Mouse (Mus musculus) embryonic facial prominence, embryonic 10.5 days (tissue): ENCODE results near the gene Dcp1b. TPM values are rescaled to one million over a fixed set of nuclear protein-coding genes. Genes with fewer than 3 reads are reported as not detected.
A peak's percentile ranks its signal among the peaks of the same experiment; 100 is the strongest.

Source experiments
- DNase-seq: peaks from one replicate; pipeline ENCODE4 v3.0.0-alpha.2; 2017; ENCODE audit warnings: low spot score
- H3K27ac ChIP-seq: fragments of 300-500 bp; sonication (generic); replicated peaks from 2 replicates; pipeline ENCODE4 v1.5.1; 2016; ENCODE audit warnings: mild to moderate bottlenecking
- H3K27me3 ChIP-seq: fragments of 300-500 bp; sonication (generic); replicated peaks from 2 replicates; pipeline ENCODE4 v1.6.1; 2016; ENCODE audit warnings: low read depth, mild to moderate bottlenecking; ENCODE audit not compliant: poor library complexity, severe bottlenecking
- H3K36me3 ChIP-seq: fragments of 300-500 bp; sonication (generic); replicated peaks from 2 replicates; pipeline ENCODE4 v1.6.1; 2016; ENCODE audit warnings: mild to moderate bottlenecking, moderate library complexity
- H3K4me1 ChIP-seq: fragments of 300-500 bp; sonication (generic); 2 replicates; pipeline ENCODE4 v1.6.1; 2016
- H3K4me3 ChIP-seq: fragments of 300-500 bp; sonication (generic); 2 replicates; pipeline ENCODE4 v1.5.1; 2016; ENCODE audit warnings: mild to moderate bottlenecking, moderate library complexity
- H3K9me3 ChIP-seq: fragments of 300-500 bp; sonication (generic); 2 replicates; pipeline ENCODE4 v1.6.1; 2016; ENCODE audit warnings: mild to moderate bottlenecking
- WGBS: fragments of 180-500 bp; shearing (Covaris S2); methylation state at CpG from one replicate; pipeline ENCODE4 v1.1.7; 2016; 5-methylcytosine and 5-hydroxymethylcytosine counted together
- polyA plus RNA-seq: library from polyadenylated mRNA; unstranded; fragments of >200 nt; fragmentation: Nextera tagmentation; extraction: Ambion mirVana; gene quantifications from 2 replicates; pipeline ENCODE4 v1.2.1, GENCODE M21; 2016

Gene Dcp1b
- polyA plus RNA-seq, 1 experiment from 2014 or later = 8.4 TPM

GRCm38 (mm10) chr6:119220297-119220696 is 45.2 kb downstream of the Dcp1b start:
- WGBS = 56% methylated on average over 10 of the region's 10 CpGs
- Histone ChIP-seq H3K36me3 (peaks cover 31% of the 10 kb centered on the region), H3K9me3 (no peaks in the 10 kb centered on the region), H3K27ac (no peak overlapping the region), H3K4me3 (no peak overlapping the region), H3K4me1 (no peaks in the 10 kb centered on the region), H3K27me3 (no peaks in the 10 kb centered on the region)
- DNase-seq = peak; percentile 57

GRCm38 (mm10) chr6:119224451-119225195 is 49.6 kb downstream of the Dcp1b start:
- no peak for DNase-seq
- Histone ChIP-seq H3K27me3 (no peaks in the 10 kb centered on the region), H3K4me1 (no peaks in the 10 kb centered on the region), H3K4me3 (no peak overlapping the region), H3K36me3 (peaks cover 11% of the 10 kb centered on the region; the same call in 1 of the 2 replicates), H3K27ac (no peak overlapping the region), H3K9me3 (no peaks in the 10 kb centered on the region)
- 84% methylated on average over 13 of the region's 13 CpGs for WGBS

GRCm38 (mm10) chr6:119225226-119225625 is 50.2 kb downstream of the Dcp1b start:
- H3K4me1 ChIP-seq = no peaks in the 10 kb centered on the region
- 87% methylated on average over 12 of the region's 12 CpGs for WGBS
- no peak for DNase-seq
- H3K27ac ChIP-seq = no peak overlapping the region
- no peaks in the 10 kb centered on the region for H3K9me3 ChIP-seq
- no peaks in the 10 kb centered on the region for H3K27me3 ChIP-seq
- H3K4me3 ChIP-seq = no peak overlapping the region
- H3K36me3 ChIP-seq = peaks cover 10% of the 10 kb centered on the region; the same call in 1 of the 2 replicates

- Histone ChIP-seq H3K9me3 (no peaks in the 10 kb centered on the region), H3K27me3 (no peaks in the 10 kb centered on the region), H3K4me1 (no peaks in the 10 kb centered on the region), H3K27ac (no peak overlapping the region), H3K4me3 (no peak overlapping the region), H3K36me3 (peaks cover 10% of the 10 kb centered on the region; the same call in 1 of the 2 replicates)
- WGBS = 93% methylated on average over 6 of the region's 6 CpGs
- DNase-seq = no peak
These were observed 50.7 kb downstream of the Dcp1b start for GRCm38 (mm10) chr6:119225731-119226130.

GRCm38 (mm10) chr6:119227001-119227400 is 51.9 kb downstream of the Dcp1b start:
- H3K4me3 ChIP-seq = no peak overlapping the region
- H3K36me3 ChIP-seq = peaks cover 1% of the 10 kb centered on the region; the same call in 1 of the 2 replicates
- no peaks in the 10 kb centered on the region for H3K27me3 ChIP-seq
- no peak for DNase-seq
- no peak overlapping the region for H3K27ac ChIP-seq
- 92% methylated on average over 8 of the region's 8 CpGs for WGBS
- no peaks in the 10 kb centered on the region for H3K4me1 ChIP-seq
- H3K9me3 ChIP-seq = no peaks in the 10 kb centered on the region

- no peak overlapping the region for H3K4me3 ChIP-seq
- no peaks in the 10 kb centered on the region for H3K9me3 ChIP-seq
- H3K27ac ChIP-seq = no peak overlapping the region
- no peaks in the 10 kb centered on the region for H3K4me1 ChIP-seq
- no peak for DNase-seq
- no peaks in the 10 kb centered on the region for H3K27me3 ChIP-seq
- no peaks in the 10 kb centered on the region for H3K36me3 ChIP-seq
- WGBS = 78% methylated on average over 11 of the region's 11 CpGs
These were observed 54.0 kb downstream of the Dcp1b start for GRCm38 (mm10) chr6:119228861-119229603.

GRCm38 (mm10) chr6:119233066-119233465 is 58.0 kb downstream of the Dcp1b start:
- H3K27ac ChIP-seq = no peak overlapping the region
- H3K4me3 ChIP-seq = no peak overlapping the region
- H3K27me3 ChIP-seq = no peaks in the 10 kb centered on the region
- no peaks in the 10 kb centered on the region for H3K36me3 ChIP-seq
- DNase-seq = peak; percentile 63
- H3K9me3 ChIP-seq = no peaks in the 10 kb centered on the region
- 42% methylated on average over 3 of the region's 3 CpGs for WGBS
- peaks cover 6% of the 10 kb centered on the region for H3K4me1 ChIP-seq

GRCm38 (mm10) chr6:119235441-119235840 is 60.4 kb downstream of the Dcp1b start:
- H3K36me3 ChIP-seq = no peaks in the 10 kb centered on the region
- no peaks in the 10 kb centered on the region for H3K9me3 ChIP-seq
- H3K4me1 ChIP-seq = peaks cover 15% of the 10 kb centered on the region
- DNase-seq = no peak
- no peak overlapping the region for H3K4me3 ChIP-seq
- H3K27ac ChIP-seq = no peak overlapping the region
- 82% methylated on average over 5 of the region's 5 CpGs for WGBS
- no peaks in the 10 kb centered on the region for H3K27me3 ChIP-seq

- H3K9me3 ChIP-seq = no peaks in the 10 kb centered on the region
- 64% methylated on average over 1 of the region's 1 CpGs for WGBS
- DNase-seq = no peak
- H3K4me1 ChIP-seq = peaks cover 21% of the 10 kb centered on the region
- no peaks in the 10 kb centered on the region for H3K36me3 ChIP-seq
- no peaks in the 10 kb centered on the region for H3K27me3 ChIP-seq
- H3K27ac ChIP-seq = no peak within 1 kb of the TSS
- H3K4me3 ChIP-seq = no peak within 1 kb of the TSS
These were observed 61.2 kb downstream of the Dcp1b start, which contains the start of gene Cacna2d4 for GRCm38 (mm10) chr6:119236241-119236640. TSS of gene Cacna2d4 (plus strand) at chr6:119236526.

GRCm38 (mm10) chr6:119237427-119237989 is 62.5 kb downstream of the Dcp1b start:
- peaks cover 26% of the 10 kb centered on the region for H3K4me1 ChIP-seq
- H3K27me3 ChIP-seq = no peaks in the 10 kb centered on the region
- no peaks in the 10 kb centered on the region for H3K36me3 ChIP-seq
- no peaks in the 10 kb centered on the region for H3K9me3 ChIP-seq
- H3K27ac ChIP-seq = no peak overlapping the region
- H3K4me3 ChIP-seq = no peak overlapping the region
- 79% methylated on average over 8 of the region's 8 CpGs for WGBS
- no peak for DNase-seq

- Histone ChIP-seq H3K4me1 (peaks cover 26% of the 10 kb centered on the region), H3K27me3 (no peaks in the 10 kb centered on the region), H3K9me3 (no peaks in the 10 kb centered on the region), H3K27ac (no peak overlapping the region), H3K36me3 (no peaks in the 10 kb centered on the region), H3K4me3 (no peak overlapping the region)
- WGBS = 74% methylated on average over 5 of the region's 5 CpGs
- DNase-seq = no peak
These were observed 64.4 kb downstream of the Dcp1b start for GRCm38 (mm10) chr6:119239341-119240005.

- Histone ChIP-seq H3K36me3 (no peaks in the 10 kb centered on the region), H3K4me1 (peaks cover 26% of the 10 kb centered on the region), H3K27me3 (no peaks in the 10 kb centered on the region), H3K9me3 (no peaks in the 10 kb centered on the region), H3K4me3 (no peak overlapping the region), H3K27ac (no peak overlapping the region)
- 84% methylated on average over 7 of the region's 7 CpGs for WGBS
- DNase-seq = no peak
These were observed 65.2 kb downstream of the Dcp1b start for GRCm38 (mm10) chr6:119240256-119240655.
